In the genomic region with DNA sequence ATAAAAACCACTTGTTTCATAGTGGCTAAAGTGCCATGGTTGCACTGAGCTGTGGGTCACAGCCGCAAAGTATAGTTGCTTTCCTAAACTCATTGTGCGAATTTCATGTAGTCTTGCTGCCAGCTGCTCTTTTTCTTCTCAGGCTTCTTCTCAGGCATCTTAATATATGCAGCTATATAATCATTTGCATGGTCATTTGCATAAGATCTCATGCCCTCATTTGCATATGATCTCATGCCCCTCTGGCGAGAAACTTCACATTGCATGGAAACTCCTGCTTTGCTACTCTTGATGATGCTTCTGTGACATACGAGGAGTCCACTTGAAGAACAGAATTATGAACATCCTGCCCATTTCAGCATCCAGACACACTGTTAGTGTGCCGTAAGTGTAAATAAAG, we compare ENCODE assay signal across 27 mouse cellular contexts.
DNase-seq lines count a peak whose midpoint lies in the region; ATAC-seq and TF ChIP-seq lines count a peak whose summit lies in the region.
"Had no signal": no experiment of that assay in that cellular context is flagged by ENCODE, and none has a peak within 500 bp of the region (broad histone marks: within the 10 kb centered on the region; RNA-seq: fewer than 3 reads in every experiment).

No protein-coding gene starts in this region.

- no peaks in the 10 kb centered on the region for H3K27me3 ChIP-seq in forebrain, embryonic 11.5 days (ENCODE audit: control insufficient read depth, insufficient read depth, low read length)
- no peaks in the 10 kb centered on the region for H3K27me3 ChIP-seq in forebrain, postnatal 0 days (ENCODE audit: insufficient read depth, low read length)
- H3K27me3 ChIP-seq in CH12.LX (replicated peaks), result no peaks in the 10 kb centered on the region
- no peaks in the 10 kb centered on the region for H3K27me3 ChIP-seq in forebrain, embryonic 15.5 days
- H3K27me3 ChIP-seq in liver, embryonic 11.5 days (replicated peaks; ENCODE audit: control insufficient read depth, insufficient read depth, low read length), result no peaks in the 10 kb centered on the region
- H3K27me3 ChIP-seq: embryonic facial prominence, embryonic 12.5 days; heart, embryonic 12.5 days; hindbrain, embryonic 15.5 days; liver, embryonic 13.5 days; megakaryocyte, embryonic 14.5 days; midbrain, embryonic 15.5 days; neural tube, embryonic 12.5 days had no signal

- no peak overlapping the region for H3K4me2 ChIP-seq in forebrain, embryonic 11.5 days (ENCODE audit: low read depth, low read length, severe bottlenecking)
- no peak overlapping the region for H3K4me2 ChIP-seq in forebrain, postnatal 0 days (ENCODE audit: low read depth)
- no peak overlapping the region for H3K4me2 ChIP-seq in CH12.LX (ENCODE audit: insufficient read depth, low read depth, poor library complexity, severe bottlenecking)
- no peak overlapping the region for H3K4me2 ChIP-seq in forebrain, embryonic 15.5 days (replicated peaks)
- H3K4me2 ChIP-seq in liver, embryonic 11.5 days, result no peak overlapping the region
- H3K4me2 ChIP-seq: embryonic facial prominence, embryonic 12.5 days; heart, embryonic 12.5 days; hindbrain, embryonic 15.5 days; liver, embryonic 13.5 days; midbrain, embryonic 15.5 days; neural tube, embryonic 12.5 days had no signal

- in situ Hi-C loops in CH12.LX (cut with MboI; ENCODE audit: low pct_ligation_motif_present, low pct_unique_long_range_greater_than_20kb, low sequenced_read_pairs), result no loop called here

- DNase-seq in forebrain, embryonic 11.5 days (ENCODE audit: low spot score), result no peak
- no peak for DNase-seq in forebrain, postnatal 0 days
- DNase-seq in layer of hippocampus, adult 2 months (ENCODE audit: low spot score in 2 of 2), result no peak
- no peak for DNase-seq in layer of hippocampus, postnatal 10 days (ENCODE audit: low spot score in 2 of 2)
- DNase-seq in CH12.LX (ENCODE audit: extremely low read depth), result peak; percentile 71
- DNase-seq in liver, embryonic 11.5 days (ENCODE audit: low spot score), result no peak
- DNase-seq: adrenal gland, adult 8-10 months; cerebellum, adult 9-10 months; cerebellum, postnatal 36 days; embryo, embryonic 11 days; heart, postnatal 4 days; left cerebral cortex, postnatal 4 days; liver, embryonic 13.5 days; lung, postnatal 4 days; thymus, adult 2 months; thymus, postnatal 4 days had no signal

- no peak for TF ChIP-seq RAD21 in CH12.LX (IDR thresholded peaks at IDR 0.05; ENCODE audit: low read depth, low read length)

- H3K79me2 ChIP-seq in CH12.LX (replicated peaks; ENCODE audit: control insufficient read depth, extremely low read depth, insufficient read depth, poor library complexity, severe bottlenecking), result no peaks in the 10 kb centered on the region

- H3K4me1 ChIP-seq in forebrain, embryonic 11.5 days (replicated peaks; ENCODE audit: control insufficient read depth, insufficient read depth, low read length), result no peaks in the 10 kb centered on the region
- H3K4me1 ChIP-seq in forebrain, postnatal 0 days (ENCODE audit: insufficient read depth), result no peaks in the 10 kb centered on the region
- peaks cover 0 to 9% of the 10 kb centered on the region in 2 experiments; a peak in 2 of 4 replicates for H3K4me1 ChIP-seq in CH12.LX (ENCODE audit: control insufficient read depth in 1 of 2, insufficient read depth in 2 of 2)
- peaks cover 5% of the 10 kb centered on the region; the same call in 1 of the 2 replicates for H3K4me1 ChIP-seq in forebrain, embryonic 15.5 days
- H3K4me1 ChIP-seq in liver, embryonic 11.5 days (replicated peaks; ENCODE audit: control insufficient read depth, insufficient read depth, low read length), result no peaks in the 10 kb centered on the region
- H3K4me1 ChIP-seq: embryonic facial prominence, embryonic 12.5 days; hindbrain, embryonic 15.5 days; liver, embryonic 13.5 days; megakaryocyte, embryonic 14.5 days; midbrain, embryonic 15.5 days; neural tube, embryonic 12.5 days had no signal

- no peaks in the 10 kb centered on the region for H3K9me3 ChIP-seq in forebrain, embryonic 11.5 days (ENCODE audit: control insufficient read depth, low read length)
- no peaks in the 10 kb centered on the region for H3K9me3 ChIP-seq in forebrain, postnatal 0 days (ENCODE audit: low read length)
- peaks cover 2% of the 10 kb centered on the region for H3K9me3 ChIP-seq in CH12.LX (replicated peaks; ENCODE audit: low read length)
- H3K9me3 ChIP-seq in forebrain, embryonic 15.5 days, result no peaks in the 10 kb centered on the region
- no peaks in the 10 kb centered on the region for H3K9me3 ChIP-seq in liver, embryonic 11.5 days (ENCODE audit: control insufficient read depth, low read length)
- H3K9me3 ChIP-seq: embryonic facial prominence, embryonic 12.5 days; hindbrain, embryonic 15.5 days; liver, embryonic 13.5 days; midbrain, embryonic 15.5 days had no signal

- TF ChIP-seq CTCF in forebrain, postnatal 0 days (IDR thresholded peaks at IDR 0.05; ENCODE audit: low read depth), result no peak
- no peak for TF ChIP-seq CTCF in layer of hippocampus, adult 2 months (conservative IDR thresholded peaks at IDR 0.05)
- TF ChIP-seq CTCF in CH12.LX (conservative IDR thresholded peaks at IDR 0.05 in 1 of 2, IDR thresholded peaks at IDR 0.05 in 1 of 2; ENCODE audit: low read depth in 2 of 2, low read length in 2 of 2), result no peak

- no peaks in the 10 kb centered on the region for H3K36me3 ChIP-seq in forebrain, embryonic 11.5 days (ENCODE audit: control insufficient read depth, insufficient read depth, low read length)
- no peaks in the 10 kb centered on the region for H3K36me3 ChIP-seq in forebrain, postnatal 0 days (ENCODE audit: insufficient read depth)
- H3K36me3 ChIP-seq in CH12.LX (replicated peaks in 1 of 2; ENCODE audit: control insufficient read depth in 1 of 2, insufficient read depth in 1 of 2, low read length in 1 of 2), result no peaks in the 10 kb centered on the region
- H3K36me3 ChIP-seq in forebrain, embryonic 15.5 days, result no peaks in the 10 kb centered on the region
- H3K36me3 ChIP-seq in liver, embryonic 11.5 days (ENCODE audit: control insufficient read depth, insufficient read depth, low read length), result no peaks in the 10 kb centered on the region
- H3K36me3 ChIP-seq: embryonic facial prominence, embryonic 12.5 days; G1E; heart, embryonic 12.5 days; hindbrain, embryonic 15.5 days; liver, embryonic 13.5 days; midbrain, embryonic 15.5 days; neural tube, embryonic 12.5 days had no signal

- H3K4me3 ChIP-seq in forebrain, embryonic 11.5 days (ENCODE audit: low read depth, low read length), result no peak overlapping the region
- no peak overlapping the region for H3K4me3 ChIP-seq in forebrain, postnatal 0 days (ENCODE audit: low read depth, low read length)
- no peak overlapping the region for H3K4me3 ChIP-seq in layer of hippocampus, adult 2 months
- no peak overlapping the region for H3K4me3 ChIP-seq in CH12.LX (replicated peaks in 1 of 3; ENCODE audit: low read depth in 2 of 3, low read length in 2 of 3, poor library complexity in 1 of 3)
- H3K4me3 ChIP-seq in forebrain, embryonic 15.5 days, result no peak overlapping the region
- H3K4me3 ChIP-seq in liver, embryonic 11.5 days (ENCODE audit: low read depth, low read length), result no peak overlapping the region
- H3K4me3 ChIP-seq: embryonic facial prominence, embryonic 12.5 days; heart, adult 2 months; heart, embryonic 12.5 days; hindbrain, embryonic 15.5 days; liver, embryonic 13.5 days; megakaryocyte, embryonic 14.5 days; midbrain, embryonic 15.5 days; neural tube, embryonic 12.5 days had no signal

- 0 out of 2 replicates have a peak, but pooled peaks have one; percentile 33 for ATAC-seq in forebrain, embryonic 11.5 days (replicated peaks; ENCODE audit: low FRiP score)
- no peak for ATAC-seq in forebrain, postnatal 0 days
- 0 out of 2 replicates have a peak, but pooled peaks have one; percentile 29 for ATAC-seq in forebrain, embryonic 15.5 days (replicated peaks)
- ATAC-seq in liver, embryonic 11.5 days (replicated peaks; ENCODE audit: low FRiP score), result no peak
- ATAC-seq: inflammation-experienced regulatory T-cells, adult 6 months; lung, postnatal 0 days; midbrain, embryonic 15.5 days had no signal

- 84% methylated on average over 5 of the region's 5 CpGs for WGBS in forebrain, embryonic 11.5 days
- WGBS in forebrain, postnatal 0 days, result 45% methylated on average over 5 of the region's 5 CpGs
- WGBS in forebrain, embryonic 15.5 days, result 33% methylated on average over 5 of the region's 5 CpGs
- WGBS in liver, embryonic 11.5 days, result 81% methylated on average over 5 of the region's 5 CpGs

- no peak for TF ChIP-seq EP300 in CH12.LX (IDR thresholded peaks at IDR 0.05; ENCODE audit: low read length)

- dilution Hi-C loops in CH12.LX (cut with MboI; ENCODE audit: extremely low pct_ligation_motif_present, extremely low pct_unique_long_range_greater_than_20kb, low sequenced_read_pairs), result no loop called here

- no peak overlapping the region for H3K9ac ChIP-seq in forebrain, embryonic 11.5 days (ENCODE audit: low read length)
- no peak overlapping the region for H3K9ac ChIP-seq in forebrain, postnatal 0 days
- no peak overlapping the region for H3K9ac ChIP-seq in CH12.LX (ENCODE audit: insufficient read depth, low read depth)
- no peak overlapping the region for H3K9ac ChIP-seq in forebrain, embryonic 15.5 days (replicated peaks)
- H3K9ac ChIP-seq in liver, embryonic 11.5 days (ENCODE audit: low read depth, low read length), result no peak overlapping the region
- H3K9ac ChIP-seq: embryonic facial prominence, embryonic 12.5 days; heart, embryonic 12.5 days; hindbrain, embryonic 15.5 days; liver, embryonic 13.5 days; midbrain, embryonic 15.5 days; neural tube, embryonic 12.5 days had no signal

- H3K27ac ChIP-seq in forebrain, embryonic 11.5 days (ENCODE audit: low read depth, low read length), result no peak overlapping the region
- H3K27ac ChIP-seq in forebrain, postnatal 0 days (ENCODE audit: low read depth, low read length), result no peak overlapping the region
- peak overlapping the region; percentile 53; the same call in 1 of the 2 replicates for H3K27ac ChIP-seq in layer of hippocampus, adult 2 months
- H3K27ac ChIP-seq in CH12.LX (ENCODE audit: insufficient read depth, low read depth), result no peak overlapping the region
- no peak overlapping the region for H3K27ac ChIP-seq in forebrain, embryonic 15.5 days (replicated peaks)
- no peak overlapping the region for H3K27ac ChIP-seq in liver, embryonic 11.5 days (ENCODE audit: low read depth, low read length)
- H3K27ac ChIP-seq: embryonic facial prominence, embryonic 12.5 days; heart, adult 2 months; hindbrain, embryonic 15.5 days; liver, embryonic 13.5 days; midbrain, embryonic 15.5 days; neural tube, embryonic 12.5 days had no signal

- no peak for TF ChIP-seq POLR2A in CH12.LX (IDR thresholded peaks at IDR 0.05; ENCODE audit: low read depth, low read length)

TF ChIP-seq in CH12.LX, 34 proteins besides CTCF, POLR2A, EP300 and RAD21:
- TF ChIP-seq BHLHE40 (IDR thresholded peaks at IDR 0.05; ENCODE audit: low read depth, low read length) (no peak), MEF2A (IDR thresholded peaks at IDR 0.05; ENCODE audit: borderline replicate concordance, low read depth, low read length) (no peak), ZMIZ1 (IDR thresholded peaks at IDR 0.05; ENCODE audit: low read depth, low read length) (no peak)

Comparison
In these comparisons a context has a peak if more than half of its experiments do, and no peak if none do; other contexts are left out.
1. ATAC-seq: peak in forebrain, embryonic 11.5 days (single experiment) and forebrain, embryonic 15.5 days (single experiment); none in forebrain, postnatal 0 days (single experiment) and liver, embryonic 11.5 days (single experiment).